In the genomic region with DNA sequence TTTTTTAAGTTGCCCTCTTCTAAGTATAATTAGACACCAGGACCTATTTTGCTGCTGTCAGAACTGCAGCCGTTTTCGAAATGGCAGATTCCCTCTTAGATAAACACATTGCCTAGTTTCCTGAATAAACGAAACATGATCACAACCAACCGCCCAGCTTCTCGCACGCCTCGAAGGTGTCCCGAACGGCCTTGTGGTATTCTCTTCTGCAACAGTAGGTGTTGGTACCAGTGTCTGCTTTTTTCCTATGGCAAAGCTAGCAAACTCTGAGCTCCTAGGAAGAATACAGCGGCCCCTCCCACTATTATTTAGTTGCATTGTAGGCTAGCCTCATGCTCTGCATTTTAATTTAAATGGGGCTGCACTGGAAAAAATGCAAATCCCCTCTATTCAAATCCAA, we compare ENCODE assay signal across 7 mouse cellular contexts. TPM values are rescaled to one million over a fixed set of nuclear protein-coding genes. Genes with fewer than 3 reads are reported as not detected.
DNase-seq lines count a peak whose midpoint lies in the region; ATAC-seq lines count a peak whose summit lies in the region.

No protein-coding gene starts in this region.

- 8% methylated on average over 10 of the region's 10 CpGs for WGBS in limb, embryonic 12.5 days
- 2% methylated on average over 10 of the region's 10 CpGs for WGBS in neural tube, embryonic 14.5 days

- H3K36me3 ChIP-seq in limb, embryonic 12.5 days = no peaks in the 10 kb centered on the region
- no peaks in the 10 kb centered on the region for H3K36me3 ChIP-seq in neural tube, embryonic 14.5 days (ENCODE audit: control insufficient read depth, insufficient read depth, low read length)

- no peaks in the 10 kb centered on the region for H3K9me3 ChIP-seq in limb, embryonic 12.5 days
- no peaks in the 10 kb centered on the region for H3K9me3 ChIP-seq in neural tube, embryonic 14.5 days (ENCODE audit: control insufficient read depth, low read length)

- H3K27ac ChIP-seq in limb, embryonic 12.5 days = no peak overlapping the region
- peak overlapping the region; percentile 48; the same call in 1 of the 2 replicates for H3K27ac ChIP-seq in neural tube, embryonic 14.5 days (ENCODE audit: low read depth, low read length)

- H3K27me3 ChIP-seq in limb, embryonic 12.5 days = no peaks in the 10 kb centered on the region
- no peaks in the 10 kb centered on the region for H3K27me3 ChIP-seq in neural tube, embryonic 14.5 days (ENCODE audit: control insufficient read depth, insufficient read depth, low read length)

- H3K9ac ChIP-seq in limb, embryonic 12.5 days (replicated peaks) = no peak overlapping the region
- peak overlapping the region; percentile 39; the same call in 1 of the 2 replicates for H3K9ac ChIP-seq in neural tube, embryonic 14.5 days (replicated peaks; ENCODE audit: low read depth, low read length)

- peak overlapping the region; percentile 30 for H3K4me2 ChIP-seq in limb, embryonic 12.5 days
- peak overlapping the region; percentile 44 for H3K4me2 ChIP-seq in neural tube, embryonic 14.5 days (ENCODE audit: low read depth, low read length)

- no peak overlapping the region for H3K4me3 ChIP-seq in limb, embryonic 12.5 days (replicated peaks)
- H3K4me3 ChIP-seq in neural tube, embryonic 14.5 days (ENCODE audit: low read depth, low read length) = peak overlapping the region; percentile 13; the same call in 1 of the 2 replicates

- peak; percentile 29 for DNase-seq in thymus, postnatal 0 days (ENCODE audit: low spot score)
- no peak for DNase-seq in thymus, adult 18-20 months
- no peak for DNase-seq in layer of hippocampus, postnatal 14 days (ENCODE audit: low spot score in 2 of 2)

- peak; percentile 39 for ATAC-seq in erythroid progenitor cell, adult 5-6 weeks (replicated peaks; ENCODE audit: low FRiP score, poor library complexity, severe bottlenecking)
- no peak for ATAC-seq in limb, embryonic 12.5 days (ENCODE audit: insufficient number of reproducible peaks, insufficient read depth, low FRiP score, low TSS enrichment, low read depth)
- ATAC-seq in neural tube, embryonic 14.5 days (ENCODE audit: low read depth) = no peak
- no peak for ATAC-seq in inflammation-experienced regulatory T-cells, adult 6 months

- peaks cover 20% of the 10 kb centered on the region for H3K4me1 ChIP-seq in limb, embryonic 12.5 days (replicated peaks)
- H3K4me1 ChIP-seq in neural tube, embryonic 14.5 days (ENCODE audit: control insufficient read depth, insufficient read depth, low read length) = peaks cover 12% of the 10 kb centered on the region; the same call in 1 of the 2 replicates

RNA-seq across cellular contexts. Expression of a gene that starts 45.3 kb away (rescaled TPM):
- polyA plus RNA-seq in thymus, postnatal 0 days (2015; fragmentation: Nextera tagmentation; extraction: Ambion mirVana) = 5.8 and 6.9 TPM in 2 replicates
- total RNA-seq in erythroid progenitor cell, adult 5-6 weeks (2015; ENCODE audit: low replicate concordance) = 19.7 and 20.9 TPM in 2 replicates
- total RNA-seq in erythroid progenitor cell, adult 5-6 weeks (2017; ENCODE audit: low replicate concordance) = 25.7 and 33.9 TPM in 2 replicates
- polyA plus RNA-seq in limb, embryonic 12.5 days (2016; fragmentation: Nextera tagmentation; extraction: Ambion mirVana) = 5.0 and 5.1 TPM in 2 replicates
- 1.1 and 2.4 TPM in 2 replicates for polyA plus RNA-seq in neural tube, embryonic 14.5 days (2014; fragmentation: Nextera tagmentation; extraction: Ambion mirVana)
- polyA plus RNA-seq in inflammation-experienced regulatory T-cells, adult 6 months (2017; shearing (Covaris generic)) = 10 to 100 TPM in 1 of 3 experiments, 1 to 10 TPM in 2; 8.6 to 11.1 (median 8.6) TPM
- 1 to 10 TPM; 3.0 to 3.1 TPM for total RNA-seq in layer of hippocampus, postnatal 14 days (2021)
